Mouse (Mus musculus) CH12.LX (cell line): Measurements from ENCODE around the gene Car3.

Experiments
- CTCF ChIP-seq, 2 experiments: IDR thresholded peaks in 1 of 2; conservative IDR thresholded peaks in 1 of 2; 2 replicates each; pipeline ENCODE4 v1.5.1; 2011 to 2012; ENCODE audit warnings: low read depth in 2 of 2, low read length in 2 of 2, improper control_type of control experiment in 1 of 2, inconsistent platforms in 1 of 2, mild to moderate bottlenecking in 1 of 2, moderate library complexity in 1 of 2
- ELF1 ChIP-seq: IDR thresholded peaks from 2 replicates; pipeline ENCODE4 v1.6.1; 2014; ENCODE audit warnings: low read depth, mild to moderate bottlenecking, inconsistent platforms, low read length, improper control_type of control experiment
- PAX5 ChIP-seq: IDR thresholded peaks from 2 replicates; pipeline ENCODE4 v1.6.1; 2012; ENCODE audit warnings: low read length, inconsistent platforms, mixed read lengths

- TF ChIP-seq CTCF (conservative IDR thresholded peaks at IDR 0.05 in 1 of 2, IDR thresholded peaks at IDR 0.05 in 1 of 2; ENCODE audit: low read depth in 2 of 2, low read length in 2 of 2) (no peak), PAX5 (no peak), ELF1 (no peak)
Measured at GRCm38 (mm10) chr3:14832766-14833165, 30.5 kb upstream of the Car3 start.
